Mouse (Mus musculus) cerebellum, adult 2 months (tissue): ENCODE results near the gene Itgb2l. TPM values are rescaled to one million over a fixed set of nuclear protein-coding genes. Genes with fewer than 3 reads are reported as not detected.
A peak's percentile ranks its signal among the peaks of the same experiment; 100 is the strongest.
"Not testable (repeated sequence)": the region's sequence is repeated elsewhere in the genome, so short reads cannot be mapped to it uniquely, and the experiment has no call there.

Experiments
- DNase-seq, 2 experiments: peaks; one replicate each; pipeline ENCODE4 v3.0.0; 2021
- H3K27ac ChIP-seq: fragments of 200-500 bp; 2 replicates; pipeline ENCODE4 v1.5.1; 2012; ENCODE audit warnings: low read length, control low read depth, inconsistent platforms; ENCODE audit not compliant: insufficient read depth
- H3K27me3 ChIP-seq: fragments of 200-500 bp; 2 replicates; pipeline ENCODE4 v1.6.1; 2012; ENCODE audit warnings: inconsistent platforms, mild to moderate bottlenecking, low read length, moderate library complexity; ENCODE audit not compliant: control insufficient read depth, insufficient read depth
- H3K4me1 ChIP-seq: fragments of 200-500 bp; 2 replicates; pipeline ENCODE4 v1.6.1; 2011; ENCODE audit warnings: low read length; ENCODE audit not compliant: control insufficient read depth, insufficient read depth
- H3K4me3 ChIP-seq: fragments of 200-500 bp; replicated peaks from 2 replicates; pipeline ENCODE3; 2011; ENCODE audit warnings: mild to moderate bottlenecking, low read depth, low read length, control low read depth; ENCODE audit not compliant: insufficient read depth
- CTCF ChIP-seq: fragments of 200-500 bp; IDR thresholded peaks from 2 replicates; pipeline ENCODE4 v1.5.1; 2011; ENCODE audit warnings: low read depth, mild to moderate bottlenecking, control low read depth, low read length, moderate library complexity, borderline replicate concordance; ENCODE audit not compliant: insufficient read depth
- POLR2A ChIP-seq: fragments of 200-500 bp; IDR thresholded peaks from 2 replicates; pipeline ENCODE4 v1.6.1; 2011; ENCODE audit warnings: low read length, control low read depth, borderline replicate concordance; ENCODE audit not compliant: insufficient read depth
- WGBS: fragments of 180-500 bp; shearing (Covaris S2); methylation state at CpG from one replicate; pipeline ENCODE4 v1.1.7; 2018; 5-methylcytosine and 5-hydroxymethylcytosine counted together
- polyA plus RNA-seq: library from polyadenylated mRNA; depleted of rRNA; stranded (reverse); fragments of >200 nt; gene quantifications from 2 replicates; pipeline ENCODE4 v1.2.3, GENCODE M21; 2012

The Itgb2l gene
- polyA plus RNA-seq, 1 experiment = 0.03 TPM

GRCm38 (mm10) chr16:96469640-96470039 lies 26.2 kb upstream of the Itgb2l start:
- WGBS = 59% methylated on average over 4 of the region's 4 CpGs
- TF ChIP-seq CTCF (no peak), POLR2A (no peak)

GRCm38 (mm10) chr16:96468698-96469097 lies 25.3 kb upstream of the Itgb2l start:
- TF ChIP-seq CTCF (no peak), POLR2A (no peak)
- H3K27me3 ChIP-seq = no peaks in the 10 kb centered on the region; the same call in 1 of the 2 replicates
- no peak overlapping the region for H3K27ac ChIP-seq
- 28% methylated on average over 4 of the region's 4 CpGs for WGBS
- DNase-seq = peak; percentile 24 to 36
- peak overlapping the region; percentile 18 for H3K4me3 ChIP-seq
- no peaks in the 10 kb centered on the region for H3K4me1 ChIP-seq

More at GRCm38 (mm10) chr16:96469640-96470039, 26.2 kb upstream of the Itgb2l start:
- no peak for DNase-seq
- Histone ChIP-seq H3K4me3 (peak overlapping the region; percentile 16), H3K27me3 (no peaks in the 10 kb centered on the region; the same call in 1 of the 2 replicates), H3K27ac (no peak overlapping the region), H3K4me1 (no peaks in the 10 kb centered on the region)

- 21% methylated on average over 4 of the region's 4 CpGs for WGBS
- H3K27ac ChIP-seq = no peak overlapping the region
- no peak overlapping the region for H3K4me3 ChIP-seq
- no peak for TF ChIP-seq POLR2A
- no peak for TF ChIP-seq CTCF
- DNase-seq = no peak
- H3K27me3 ChIP-seq = no peaks in the 10 kb centered on the region; the same call in 1 of the 2 replicates
- H3K4me1 ChIP-seq = no peaks in the 10 kb centered on the region
These were observed 24.6 kb upstream of the Itgb2l start for GRCm38 (mm10) chr16:96468011-96468410.

- WGBS = 3% methylated on average over 8 of the region's 8 CpGs
- TF ChIP-seq CTCF = peak; percentile 98
- TF ChIP-seq POLR2A = no peak
These were observed 24.0 kb upstream of the Itgb2l start, which contains the start of gene Pcp4 for GRCm38 (mm10) chr16:96467445-96467844. Gene Pcp4 (plus strand): TSS chr16:96467606.

GRCm38 (mm10) chr16:96460788-96461187 lies 17.4 kb upstream of the Itgb2l start:
- Histone ChIP-seq H3K27me3 (no peaks in the 10 kb centered on the region), H3K4me3 (no peak overlapping the region), H3K27ac (no peak overlapping the region), H3K4me1 (peaks cover 7% of the 10 kb centered on the region)
- peak in 1 of 2 experiments; percentile 17 for DNase-seq
- TF ChIP-seq POLR2A = no peak
- no peak for TF ChIP-seq CTCF
- WGBS = 38% methylated on average over 3 of the region's 3 CpGs

More at GRCm38 (mm10) chr16:96467445-96467844, 24.0 kb upstream of the Itgb2l start, which contains the start of gene Pcp4:
- DNase-seq = peak; percentile 82 to 88
- no peaks in the 10 kb centered on the region for H3K4me1 ChIP-seq
- no peak within 1 kb of the TSS for H3K27ac ChIP-seq
- no peak within 1 kb of the TSS for H3K4me3 ChIP-seq
- no peaks in the 10 kb centered on the region; the same call in 1 of the 2 replicates for H3K27me3 ChIP-seq

GRCm38 (mm10) chr16:96459356-96459755 lies 15.9 kb upstream of the Itgb2l start:
- DNase-seq = no peak

GRCm38 (mm10) chr16:96457612-96458011 lies 14.2 kb upstream of the Itgb2l start:
- TF ChIP-seq POLR2A = no peak
- no peak for TF ChIP-seq CTCF
- H3K4me3 ChIP-seq = no peak overlapping the region
- H3K27me3 ChIP-seq = no peaks in the 10 kb centered on the region; the same call in 1 of the 2 replicates
- peaks cover 7% of the 10 kb centered on the region for H3K4me1 ChIP-seq
- no peak overlapping the region for H3K27ac ChIP-seq
- peak; percentile 13 to 22 for DNase-seq
- 14% methylated on average over 5 of the region's 5 CpGs for WGBS

More at GRCm38 (mm10) chr16:96459356-96459755, 15.9 kb upstream of the Itgb2l start:
- H3K27ac ChIP-seq = no peak overlapping the region
- WGBS = 96% methylated on average over 2 of the region's 2 CpGs
- no peaks in the 10 kb centered on the region for H3K27me3 ChIP-seq
- peaks cover 7% of the 10 kb centered on the region for H3K4me1 ChIP-seq
- H3K4me3 ChIP-seq = no peak overlapping the region
- TF ChIP-seq POLR2A (no peak), CTCF (no peak)

GRCm38 (mm10) chr16:96454086-96454485 lies 10.7 kb upstream of the Itgb2l start:
- no peak for TF ChIP-seq CTCF
- no peak for TF ChIP-seq POLR2A
- Histone ChIP-seq H3K27ac (no peak overlapping the region), H3K4me3 (no peak overlapping the region), H3K4me1 (peaks cover 7% of the 10 kb centered on the region), H3K27me3 (no peaks in the 10 kb centered on the region; the same call in 1 of the 2 replicates)
- DNase-seq = no peak

- WGBS = 74% methylated on average over 16 of the region's 16 CpGs
- not testable (repeated sequence) for H3K4me1 ChIP-seq, DNase-seq, H3K4me3 ChIP-seq, H3K27ac ChIP-seq, H3K27me3 ChIP-seq
These were observed 7.5 kb upstream of the Itgb2l start for GRCm38 (mm10) chr16:96450871-96451270.
